Mouse (Mus musculus) cerebellum, adult 8-10 months (tissue): ENCODE results near the gene Atg9b.

Experiments used
- DNase-seq: peaks from one replicate; pipeline ENCODE4 v3.0.0; 2022

Gene Atg9b

DNA sequence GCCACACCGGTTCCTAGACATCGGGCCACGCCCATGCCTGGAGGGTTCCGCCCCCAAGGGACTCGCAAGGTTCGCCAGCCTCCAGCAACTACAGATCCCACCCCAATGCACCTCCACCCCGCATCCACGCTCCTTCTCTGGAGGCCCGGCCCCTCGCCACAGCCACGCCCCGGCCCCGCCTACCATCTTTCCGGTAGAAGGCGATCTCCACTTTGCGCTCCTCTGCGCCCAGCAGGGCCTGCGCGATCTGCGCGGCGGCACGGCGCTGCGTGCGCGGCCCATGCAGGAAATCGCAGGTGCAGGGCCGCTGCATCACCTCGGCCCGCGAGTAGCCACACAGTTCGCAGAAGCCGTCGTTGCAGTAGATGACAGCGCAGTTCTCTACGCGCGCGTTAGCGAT, 43.8 kb downstream of the Atg9b start:
- peak; percentile 73 for DNase-seq

- no peak for DNase-seq
Observed at GRCm38 (mm10) chr5:24347186-24347875, 44.6 kb downstream of the Atg9b start.

DNA sequence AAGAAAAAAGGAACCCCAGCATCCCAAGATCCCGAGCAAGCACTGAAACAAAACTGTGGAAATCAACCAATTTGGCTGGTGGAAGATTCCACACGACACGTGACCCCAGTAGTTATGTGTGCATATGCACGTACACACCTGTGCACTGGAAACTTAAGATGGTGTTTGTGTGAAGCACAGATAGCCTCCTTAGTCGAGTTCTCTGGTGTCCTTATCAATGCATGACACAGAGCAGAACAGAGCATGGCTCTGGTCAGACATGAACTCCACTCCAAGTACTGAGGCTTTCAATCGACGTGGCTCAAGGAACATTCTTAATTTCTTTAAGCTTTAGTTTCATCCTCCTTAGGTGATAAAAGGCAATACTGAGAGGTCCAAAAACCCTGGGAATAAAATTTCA, 45.6 kb downstream of the Atg9b start:
- no peak for DNase-seq

- DNase-seq, result no peak
Observed at GRCm38 (mm10) chr5:24344477-24345051, 47.4 kb downstream of the Atg9b start.

DNA sequence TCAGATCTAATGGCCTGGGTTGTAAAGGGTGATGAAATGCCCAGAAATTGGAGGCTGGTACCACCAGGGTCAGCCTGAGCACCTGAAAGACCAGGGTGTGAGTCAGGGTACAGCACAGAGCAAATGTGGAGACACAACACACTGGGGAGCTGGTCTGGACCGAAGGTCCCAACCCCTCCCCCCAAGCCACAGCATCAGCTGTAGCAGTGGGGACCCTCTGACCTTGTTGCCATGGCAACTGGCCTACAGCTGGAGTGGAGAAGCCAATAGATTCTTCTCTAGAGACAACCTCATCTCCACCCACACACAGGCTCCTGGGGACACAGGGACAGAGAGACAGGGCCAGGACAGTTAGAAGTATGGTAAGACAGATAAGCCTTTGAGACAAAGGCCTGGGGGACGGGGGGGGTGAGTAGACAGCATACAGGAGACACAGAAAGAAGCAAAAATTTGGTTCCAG, 47.9 kb downstream of the Atg9b start:
- DNase-seq, result no peak

GRCm38 (mm10) chr5:24343379-24343778, 48.6 kb downstream of the Atg9b start:
- DNase-seq, result no peak

GRCm38 (mm10) chr5:24342966-24343365, 49.0 kb downstream of the Atg9b start:
- DNase-seq, result no peak

- no peak for DNase-seq
Observed at GRCm38 (mm10) chr5:24342205-24342963, 49.6 kb downstream of the Atg9b start.

DNA sequence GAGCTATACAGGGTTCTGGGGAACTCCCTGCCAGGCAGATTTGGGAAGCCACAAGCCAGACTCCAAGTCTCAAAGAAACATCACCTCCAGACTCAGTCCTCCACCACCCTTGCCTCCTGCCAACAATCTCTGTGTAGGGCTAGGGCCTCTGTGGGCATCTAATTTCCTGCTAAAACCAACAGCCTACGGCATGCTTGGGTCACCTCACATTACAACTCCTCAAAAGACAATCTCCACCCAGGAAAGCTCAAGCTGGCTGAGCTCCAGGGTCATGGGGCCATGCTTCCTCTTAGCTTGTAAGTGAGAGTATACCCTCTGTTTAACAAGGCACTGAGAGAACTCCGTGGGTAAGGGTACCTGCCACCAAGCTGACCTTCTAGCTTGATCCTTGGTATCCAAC, 54.1 kb downstream of the Atg9b start:
- DNase-seq, result no peak

DNA sequence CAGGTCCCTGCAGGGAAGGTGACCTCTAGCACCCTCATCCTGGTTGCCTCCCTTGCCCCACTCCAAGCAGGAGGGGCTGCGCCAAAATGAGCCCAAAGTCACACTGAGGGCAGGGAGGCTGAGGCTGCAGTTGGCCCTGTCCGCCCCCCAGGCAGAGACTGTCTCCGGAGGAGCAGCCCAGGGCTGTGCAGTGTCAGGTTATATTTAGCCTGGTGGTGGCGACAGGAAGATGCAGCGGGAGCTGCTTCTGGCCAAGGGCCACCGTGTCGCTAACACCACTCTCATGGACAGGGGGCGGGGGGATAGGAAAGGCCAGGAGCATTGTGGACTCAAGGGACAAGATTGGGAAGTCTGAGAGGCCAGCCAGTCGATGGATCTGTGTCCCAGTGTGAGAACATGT, 54.6 kb downstream of the Atg9b start:
- DNase-seq, result no peak

DNA sequence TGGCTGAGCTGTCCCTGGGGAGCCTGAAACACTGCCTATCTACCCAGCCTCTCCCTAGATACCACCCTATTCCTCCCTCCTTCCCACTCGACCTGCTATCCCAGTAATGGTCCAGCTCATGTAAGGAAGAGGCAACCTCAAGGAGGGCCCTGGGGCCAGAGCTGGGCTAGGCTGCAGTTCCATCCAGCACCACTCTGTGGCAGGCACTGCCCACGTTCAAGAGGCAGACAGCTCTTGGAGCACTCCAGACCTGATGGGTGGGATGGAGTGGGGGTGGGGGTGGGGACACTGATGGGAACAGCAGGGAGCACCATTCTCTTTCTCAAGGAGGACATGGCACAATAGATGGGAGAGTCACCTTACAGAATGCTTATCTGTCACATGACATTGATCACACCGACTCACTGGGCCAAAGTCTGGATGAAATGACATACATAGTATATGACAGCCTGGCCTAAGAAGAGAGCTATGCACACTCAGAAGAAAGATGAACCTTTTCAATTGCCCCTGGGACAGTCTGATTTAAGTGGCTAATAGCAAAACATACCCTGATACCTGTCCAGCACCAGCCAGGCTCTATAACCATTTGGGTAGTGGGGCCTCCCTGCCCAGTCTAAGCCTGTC, 55.9 kb downstream of the Atg9b start:
- peak; percentile 42 for DNase-seq

DNA sequence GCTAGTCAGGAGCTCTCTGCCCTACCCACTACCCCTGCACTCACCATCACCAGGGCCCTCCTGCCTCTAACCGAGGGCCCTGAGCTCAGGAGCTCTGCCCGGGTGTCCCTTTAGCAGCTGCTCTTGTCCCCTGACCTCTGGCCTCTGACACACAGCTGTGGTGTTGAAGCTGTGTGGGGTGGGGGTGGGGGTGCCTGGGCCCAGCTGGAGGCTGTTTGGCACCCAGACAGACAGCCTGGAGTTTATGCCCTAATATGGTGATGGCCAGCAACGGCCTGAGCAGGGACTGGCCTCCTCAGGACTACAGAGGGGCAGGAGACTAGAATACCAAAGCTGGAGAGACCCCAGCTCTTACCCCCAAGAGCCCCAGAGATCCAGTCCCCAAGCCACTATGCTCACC, 57.2 kb downstream of the Atg9b start:
- DNase-seq, result no peak
